Mouse (Mus musculus) lung, postnatal 36 days (tissue): ENCODE data around the gene Lrmda.

Source experiments
- DNase-seq: peaks from one replicate; pipeline ENCODE4 v3.0.0; 2022; ENCODE audit warnings: mixed read lengths

Lrmda gene

DNA sequence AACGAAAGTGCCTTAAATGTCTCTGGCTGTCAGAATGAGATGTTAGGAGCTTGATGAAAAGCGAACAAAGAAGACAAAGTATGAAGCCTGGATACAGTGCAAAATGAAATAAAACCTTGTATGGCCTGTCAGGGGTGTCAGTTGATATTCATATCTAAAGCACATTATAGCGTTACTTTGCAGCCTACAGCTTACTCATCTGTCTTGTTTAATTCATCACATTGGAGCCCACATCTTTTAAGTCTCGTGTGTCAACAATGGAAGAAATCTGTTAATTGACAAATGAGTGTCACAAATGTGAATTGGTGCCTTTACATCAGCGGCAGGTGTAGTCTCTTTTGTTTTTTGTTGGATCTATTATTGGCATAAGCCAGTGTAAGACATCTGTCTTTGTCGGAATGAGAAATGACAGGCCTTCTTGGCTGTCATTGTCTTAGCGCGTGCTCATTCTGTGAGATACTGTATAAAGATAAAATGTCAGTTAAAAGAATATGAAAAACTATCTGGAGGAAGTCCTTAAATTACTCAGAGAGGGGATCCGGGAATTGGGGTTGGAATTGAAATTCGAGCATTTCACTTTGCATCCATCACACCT lies 26.8 kb downstream of the Lrmda start:
- no peak for DNase-seq

DNA sequence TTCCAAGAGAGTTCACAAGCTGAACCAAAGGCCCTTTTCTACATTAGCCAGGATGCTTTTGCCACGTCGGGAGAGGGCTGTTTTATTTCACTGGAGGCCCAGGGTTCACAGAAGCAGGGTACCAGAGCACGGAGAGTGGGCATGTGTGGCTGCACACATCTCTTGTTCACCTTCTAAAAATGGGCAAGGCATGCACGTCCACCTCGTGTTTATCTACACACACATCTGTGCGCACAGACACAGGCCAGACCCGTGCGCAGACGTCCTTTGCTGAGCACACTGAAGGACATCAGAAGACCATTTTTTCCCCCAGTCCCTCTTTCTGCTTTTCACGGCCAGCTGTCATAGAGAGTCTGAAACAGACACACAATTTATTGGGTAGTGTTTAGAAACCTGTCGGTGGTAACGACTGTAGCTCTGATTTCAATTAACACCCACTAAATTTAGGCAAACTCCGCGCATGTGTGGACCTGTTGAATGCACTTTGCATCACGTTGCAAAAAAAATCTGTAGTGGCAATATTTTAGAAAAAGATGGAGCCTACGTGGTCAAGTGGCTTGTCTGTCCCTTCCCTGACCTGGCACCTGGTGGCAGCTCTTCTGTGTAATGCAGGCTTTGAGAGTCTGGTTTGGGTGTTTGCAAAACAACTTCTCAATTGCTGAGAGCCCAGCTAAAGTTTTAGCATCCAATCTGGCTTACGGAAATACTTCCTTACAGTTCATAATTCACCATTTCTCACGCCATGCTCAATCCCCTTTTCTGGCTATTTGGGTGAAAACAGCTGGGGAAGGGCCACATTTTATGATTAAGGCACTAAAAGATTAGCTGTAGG lies 28.8 kb downstream of the Lrmda start:
- DNase-seq, result no peak

DNA sequence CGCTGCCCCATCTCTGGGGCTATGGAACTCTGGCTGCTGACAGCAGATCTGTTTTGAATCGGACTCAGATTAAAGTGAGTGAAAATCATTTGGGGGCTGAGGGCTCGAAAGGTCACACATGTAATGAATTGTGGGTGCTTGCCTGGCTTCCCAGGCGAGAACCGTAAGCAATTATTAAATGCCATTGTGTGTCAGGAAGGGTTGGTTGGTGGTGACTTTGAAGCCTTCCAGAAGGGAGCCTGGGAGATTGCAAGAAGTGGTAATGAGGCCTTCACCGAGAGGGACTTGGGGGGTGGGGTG lies 29.3 kb downstream of the Lrmda start:
- DNase-seq, result no peak

DNA sequence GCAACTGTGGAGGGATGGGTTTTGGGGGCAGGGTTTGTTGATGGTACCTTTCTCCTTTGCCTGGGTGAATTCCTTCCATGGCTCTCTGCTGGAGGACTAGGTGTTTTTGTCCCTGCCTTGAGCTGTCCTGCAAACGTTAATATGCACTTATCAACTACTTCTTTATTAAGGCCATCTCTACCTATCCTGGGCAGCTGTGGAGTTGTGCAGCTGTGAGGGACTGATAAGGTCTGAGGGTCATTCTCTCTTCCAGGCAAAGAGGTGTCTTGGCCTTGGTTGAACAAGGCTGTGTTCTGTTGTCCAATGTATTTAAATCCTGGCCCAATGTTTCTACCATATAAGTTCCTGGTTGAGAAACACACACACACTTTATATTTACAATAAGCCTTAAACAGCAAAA lies 29.8 kb downstream of the Lrmda start:
- DNase-seq, result no peak

DNA sequence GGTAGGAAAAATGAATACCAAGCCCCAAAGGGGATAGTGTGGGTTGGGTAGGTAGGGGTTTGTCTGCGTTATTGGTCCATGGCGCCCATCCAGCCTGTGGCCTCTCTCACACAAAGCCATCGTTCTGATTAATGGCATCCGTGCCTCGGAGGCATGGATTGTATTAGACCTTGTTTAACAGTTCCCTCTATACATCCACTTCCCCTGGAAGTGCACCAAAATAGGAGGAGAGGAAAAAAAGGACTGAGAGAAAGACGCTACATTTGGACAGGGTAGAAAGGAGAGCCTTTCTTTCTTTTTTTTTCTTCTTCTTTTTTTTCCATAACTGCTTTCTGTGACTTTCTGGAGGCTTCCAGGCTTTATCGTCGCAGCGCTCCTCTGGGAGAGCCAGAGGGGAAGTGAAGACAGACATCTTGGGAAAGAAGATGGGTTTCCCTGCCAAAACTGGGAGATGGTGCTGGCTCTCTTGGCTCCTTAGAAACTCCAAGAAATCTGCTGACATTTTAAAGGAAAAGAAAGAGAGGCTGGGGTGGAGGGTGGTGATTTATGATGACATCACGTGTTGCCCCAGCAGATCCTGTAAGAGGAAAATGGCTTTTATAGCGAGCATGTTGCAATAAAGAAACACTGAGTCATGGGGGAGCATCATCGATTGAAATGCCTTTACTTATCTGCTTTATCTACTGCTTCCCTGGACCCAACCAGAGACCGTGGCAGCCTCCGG lies 32.6 kb downstream of the Lrmda start:
- peak; percentile 28 for DNase-seq

DNA sequence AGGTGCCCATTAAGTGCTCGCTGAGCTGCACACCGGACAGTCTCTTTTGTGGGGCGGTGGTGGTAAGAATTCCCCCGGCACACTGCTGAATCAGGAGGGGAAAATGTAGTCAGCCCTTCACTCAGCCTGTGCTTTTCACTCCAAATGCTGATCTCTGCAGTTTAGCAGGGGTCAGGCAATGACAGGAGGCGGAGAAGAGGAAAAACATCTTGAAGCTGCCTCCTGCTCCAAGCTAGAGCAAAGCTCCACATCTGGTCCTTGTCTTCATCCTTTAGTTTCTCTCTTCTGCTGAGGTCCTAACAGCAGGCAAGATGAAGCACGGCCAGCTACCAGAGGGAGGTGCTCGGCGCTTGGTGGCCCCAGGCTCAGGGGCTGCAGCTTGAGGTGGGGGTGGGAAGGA lies 36.1 kb downstream of the Lrmda start:
- peak; percentile 41 for DNase-seq

DNA sequence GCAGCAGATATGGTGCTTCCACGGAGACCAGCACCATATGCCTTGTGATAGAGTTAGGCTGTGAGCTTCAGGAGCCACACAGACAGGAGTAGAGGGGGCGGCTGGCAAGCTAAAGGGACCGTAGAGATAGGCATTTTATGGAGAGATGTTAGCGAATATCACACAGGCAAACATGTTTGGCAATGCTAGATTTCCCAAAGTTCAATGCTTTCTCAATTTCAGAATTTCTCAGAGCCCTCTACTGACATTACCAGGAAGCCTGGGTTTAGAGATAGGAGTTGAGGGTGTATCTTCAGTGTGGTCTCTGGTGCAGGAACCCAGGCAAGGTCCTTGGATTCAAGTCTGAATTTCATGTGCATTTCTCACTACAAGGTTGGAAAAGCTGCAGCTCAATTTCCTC lies 36.7 kb downstream of the Lrmda start:
- DNase-seq, result no peak

DNA sequence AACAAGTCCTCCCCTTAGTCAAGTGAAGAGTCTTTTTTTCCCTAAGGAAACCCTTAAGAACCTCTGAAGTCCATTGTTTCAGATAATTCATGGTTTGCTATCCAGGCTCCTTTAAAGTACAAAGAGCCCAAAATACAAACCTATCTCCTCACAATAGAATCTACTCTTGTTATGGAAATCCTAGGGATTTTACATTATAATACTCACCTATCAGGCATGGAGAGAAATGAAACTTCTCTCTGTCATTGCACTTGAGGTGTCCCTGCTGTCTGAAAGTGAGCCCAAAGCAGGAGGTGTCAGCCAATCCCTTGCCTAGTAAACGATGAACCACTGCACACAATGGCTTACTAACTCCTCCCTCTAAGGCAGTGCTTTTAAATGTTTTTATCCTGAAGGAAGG lies 39.2 kb downstream of the Lrmda start:
- no peak for DNase-seq

DNA sequence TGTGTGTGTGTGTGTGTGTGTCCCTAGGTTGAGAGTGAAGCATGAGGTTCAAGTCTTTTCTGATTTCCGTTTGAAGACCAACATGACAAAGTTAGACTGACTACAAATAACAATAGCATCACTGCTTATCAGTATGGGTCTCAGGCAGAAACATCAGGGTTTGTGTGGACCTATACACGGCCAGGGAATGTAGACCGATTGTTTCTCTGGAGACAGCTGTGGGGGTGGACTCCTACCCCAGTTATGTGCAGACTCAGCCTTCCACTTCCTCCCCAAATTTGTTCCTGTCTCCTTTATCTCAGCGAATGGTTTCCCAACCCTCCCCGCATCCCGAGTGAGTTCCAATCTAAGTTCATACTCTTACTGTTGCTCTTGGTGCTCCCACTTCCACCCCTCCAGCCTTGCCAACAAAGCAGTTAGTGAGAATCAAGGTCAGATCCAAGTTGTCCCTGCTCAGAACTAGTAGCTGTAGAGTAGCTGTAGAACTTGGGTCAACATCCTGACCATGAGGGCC lies 39.9 kb downstream of the Lrmda start:
- DNase-seq, result no peak

DNA sequence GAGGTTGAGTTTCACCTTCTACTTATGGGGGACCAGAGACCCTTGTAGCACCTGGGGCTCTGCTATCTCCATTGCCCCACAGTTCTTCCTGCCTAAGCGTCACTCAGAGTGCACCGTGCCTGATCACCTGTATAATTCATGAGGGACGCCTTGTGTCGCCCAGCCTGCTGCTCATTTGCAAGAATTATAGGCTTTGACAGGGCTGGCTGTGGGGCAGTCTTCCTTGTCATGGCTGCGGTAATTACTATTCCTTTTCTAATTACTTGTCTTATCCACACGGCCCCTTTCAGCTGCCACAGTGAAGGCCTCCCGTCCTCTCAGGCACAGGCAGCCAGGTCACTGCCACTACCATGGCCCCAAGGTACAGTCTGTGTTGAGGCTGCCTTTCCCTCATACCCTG lies 41.3 kb downstream of the Lrmda start:
- no peak for DNase-seq

DNA sequence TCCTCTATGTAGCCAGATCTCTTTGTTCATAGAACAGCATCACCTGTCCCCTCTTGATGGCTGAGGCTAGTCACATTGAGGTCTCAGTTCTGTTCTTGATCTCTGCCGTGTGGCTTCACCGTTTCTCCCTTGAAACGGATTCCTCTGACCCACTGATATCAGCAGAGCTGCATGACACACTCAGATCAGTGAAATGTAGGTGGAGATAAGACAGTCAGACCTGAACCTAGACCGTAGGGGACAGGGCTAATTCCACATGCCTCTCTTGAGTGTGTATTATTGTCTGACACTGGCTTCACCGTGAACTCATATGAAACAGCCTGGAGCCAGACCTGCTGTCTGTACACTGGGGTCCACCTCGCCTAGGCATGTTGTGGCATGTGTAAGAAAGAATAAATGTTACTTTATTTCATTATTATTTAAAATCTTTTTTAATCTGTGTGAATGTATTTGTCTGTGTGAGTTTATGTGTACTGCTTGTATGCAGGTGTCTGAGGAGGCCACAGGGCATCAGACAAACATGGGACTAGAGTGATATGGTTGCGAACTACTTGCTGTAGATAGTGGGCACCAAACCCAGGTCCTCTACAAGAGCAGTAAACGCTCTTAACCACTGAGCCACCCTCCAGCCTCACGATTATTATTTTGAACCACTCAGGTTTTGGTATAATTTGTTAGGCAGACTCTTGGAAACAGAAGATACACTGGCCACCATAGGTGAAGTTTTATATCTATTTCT lies 42.8 kb downstream of the Lrmda start:
- no peak for DNase-seq

DNA sequence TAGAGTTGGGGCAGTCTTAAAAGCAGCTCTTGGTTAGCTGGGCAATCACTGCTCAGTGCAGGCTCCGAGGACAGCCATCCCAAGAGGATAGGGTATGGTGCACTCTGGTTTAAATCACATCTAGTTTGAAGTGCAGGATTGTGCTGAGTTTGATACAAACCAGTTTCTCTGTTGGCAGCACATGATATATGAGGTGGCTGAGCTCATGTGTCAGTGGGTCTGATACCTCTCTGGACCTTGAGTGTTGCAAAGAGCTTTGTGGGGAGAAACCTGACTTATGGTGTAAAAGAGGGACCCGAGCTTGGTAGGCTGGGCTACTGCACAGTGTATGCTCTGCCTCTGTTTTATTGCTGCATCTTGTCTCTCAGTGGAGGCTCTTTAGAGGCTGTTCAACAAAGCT lies 49.7 kb downstream of the Lrmda start:
- no peak for DNase-seq

DNA sequence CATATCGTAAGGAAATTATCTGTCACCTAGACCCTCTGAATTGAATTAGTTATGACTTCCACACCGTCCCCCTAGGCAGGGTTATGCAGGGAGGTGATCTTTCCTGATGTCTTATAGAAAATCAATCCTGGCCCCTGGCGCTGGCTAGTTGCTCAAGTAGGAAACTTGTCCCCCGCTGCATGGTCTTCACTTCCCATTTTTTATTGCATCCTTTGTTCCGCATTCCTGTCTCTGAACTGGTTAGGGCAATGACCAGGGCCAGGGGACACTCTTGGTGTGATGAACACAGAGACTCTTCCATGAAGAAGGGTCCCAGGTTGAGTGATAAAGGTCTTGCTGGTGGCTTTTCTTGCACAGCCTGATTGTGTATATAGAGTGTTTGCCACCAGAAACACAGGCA lies 53.9 kb downstream of the Lrmda start:
- no peak for DNase-seq

DNA sequence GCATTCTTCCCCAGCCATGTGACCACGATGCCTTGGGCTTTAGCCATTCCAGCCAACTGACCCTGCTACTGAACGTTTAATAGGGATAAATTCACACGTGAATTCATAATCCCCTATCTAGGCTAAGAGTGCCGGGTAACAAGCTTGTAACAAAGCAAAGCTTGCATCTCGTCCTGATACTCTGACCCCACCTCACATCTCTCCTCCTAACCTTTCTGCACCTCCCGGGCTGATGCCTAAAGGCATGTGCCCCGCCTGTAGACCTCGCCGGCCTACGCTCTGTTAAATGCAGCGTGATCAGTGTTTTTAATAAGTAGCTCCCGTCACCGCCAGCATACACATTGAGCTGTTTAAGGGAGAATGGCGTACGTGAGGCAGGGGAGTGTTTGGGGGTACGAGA lies 54.7 kb downstream of the Lrmda start:
- DNase-seq, result no peak

DNA sequence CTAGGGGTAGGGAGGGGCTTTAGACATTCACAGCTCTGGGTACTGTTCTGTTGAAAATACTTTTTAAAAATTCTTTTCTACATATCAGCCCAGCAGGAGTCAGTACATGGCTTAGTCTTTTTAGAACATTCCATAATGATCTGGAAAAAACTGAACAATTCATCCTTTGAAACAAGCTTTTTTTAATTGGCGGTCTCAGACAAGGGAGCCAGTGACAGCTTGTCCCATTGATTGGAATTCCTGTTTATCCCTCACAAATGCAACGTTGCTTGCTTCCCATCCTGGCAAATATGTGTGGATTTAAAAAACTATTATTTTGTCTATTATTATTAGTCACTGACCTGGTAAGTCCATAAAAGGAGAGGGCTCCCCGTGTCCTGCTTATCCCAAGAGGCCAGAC lies 64.4 kb downstream of the Lrmda start:
- DNase-seq, result no peak

DNA sequence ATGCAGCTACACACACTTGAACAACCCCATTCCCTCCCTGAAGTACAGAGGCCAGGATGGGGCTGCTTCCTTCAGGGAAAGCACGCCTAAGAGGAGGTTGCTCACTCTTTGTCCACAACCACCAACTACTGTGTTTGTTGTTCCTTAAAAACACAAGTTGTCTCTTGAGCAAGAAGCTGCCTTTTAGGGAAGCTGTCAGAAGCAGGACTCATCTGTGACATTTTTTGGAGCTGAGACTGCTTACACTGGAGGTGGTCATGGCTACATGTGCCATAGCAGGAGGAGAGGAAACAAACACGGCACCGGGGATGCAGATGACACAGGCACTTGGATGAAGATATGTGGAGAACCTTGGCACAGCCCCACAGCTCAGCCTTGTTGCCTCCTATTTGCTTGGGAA lies 65.9 kb downstream of the Lrmda start:
- DNase-seq, result no peak

DNA sequence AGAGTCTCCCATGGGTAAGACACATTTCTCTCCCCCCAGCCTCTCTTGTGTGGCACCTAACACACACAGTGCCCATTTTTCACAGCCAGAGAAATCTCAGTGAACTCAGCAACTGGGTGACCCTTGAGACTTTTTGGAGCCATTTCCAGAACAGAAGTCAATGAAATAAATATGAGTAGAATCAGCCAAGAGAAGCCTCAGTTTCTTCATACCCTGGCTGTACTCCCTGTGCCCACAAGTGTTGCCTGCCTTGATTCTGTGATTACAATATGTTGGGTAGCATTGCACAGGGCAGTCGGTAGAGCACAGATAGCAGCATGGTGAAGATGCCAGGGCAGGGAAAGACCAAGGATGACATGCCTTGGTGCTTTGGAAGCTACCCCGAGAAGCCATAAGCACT lies 69.1 kb downstream of the Lrmda start:
- no peak for DNase-seq

DNA sequence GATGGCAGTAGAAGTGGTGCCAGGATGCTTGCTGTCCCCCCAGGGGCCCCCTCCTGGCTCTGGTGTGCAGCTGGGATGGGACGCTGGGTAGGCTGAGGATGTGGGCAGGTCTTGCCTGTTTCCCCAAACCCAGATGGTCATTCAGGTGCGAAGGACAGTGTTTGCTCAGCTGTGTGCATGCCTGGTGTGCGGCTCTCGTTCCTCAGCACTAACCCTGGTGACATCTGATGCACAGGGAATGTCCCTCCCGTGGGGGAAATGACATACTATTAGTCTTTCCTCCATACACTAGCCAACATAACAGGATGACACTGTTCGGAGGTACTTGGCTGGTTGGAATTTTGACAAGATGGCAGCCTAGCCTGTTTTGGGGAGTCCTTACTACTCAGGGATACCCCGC lies 69.8 kb downstream of the Lrmda start:
- no peak for DNase-seq

DNA sequence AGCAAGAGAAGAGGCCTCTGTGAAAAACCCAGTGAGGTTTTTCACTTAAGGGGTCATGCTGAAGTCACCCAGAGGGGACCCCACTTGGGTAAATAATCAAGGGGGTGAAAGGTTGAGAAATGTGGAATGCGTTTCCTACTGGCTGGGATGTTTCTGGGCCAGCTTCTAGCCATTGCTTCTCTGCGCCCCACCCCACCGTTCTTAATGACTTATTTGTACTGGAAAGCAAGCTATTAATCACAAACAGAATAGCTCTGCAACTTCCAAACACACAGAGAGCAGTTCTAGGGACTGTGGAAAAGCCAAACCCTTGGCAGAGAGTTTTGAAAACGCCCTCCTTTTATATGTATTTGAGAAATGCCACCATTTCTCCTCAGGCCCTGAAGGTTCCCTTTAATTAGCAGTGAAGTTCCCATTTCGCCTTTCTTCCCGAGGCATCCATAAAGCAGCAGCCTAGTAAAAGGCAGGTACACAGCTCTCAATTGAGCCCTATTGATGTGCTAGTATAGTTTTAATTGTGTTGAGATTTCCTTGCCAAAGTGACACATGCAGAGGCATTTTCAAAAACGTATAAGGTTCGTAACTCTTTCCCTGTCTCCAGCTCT lies 70.5 kb downstream of the Lrmda start:
- DNase-seq, result peak; percentile 78

DNA sequence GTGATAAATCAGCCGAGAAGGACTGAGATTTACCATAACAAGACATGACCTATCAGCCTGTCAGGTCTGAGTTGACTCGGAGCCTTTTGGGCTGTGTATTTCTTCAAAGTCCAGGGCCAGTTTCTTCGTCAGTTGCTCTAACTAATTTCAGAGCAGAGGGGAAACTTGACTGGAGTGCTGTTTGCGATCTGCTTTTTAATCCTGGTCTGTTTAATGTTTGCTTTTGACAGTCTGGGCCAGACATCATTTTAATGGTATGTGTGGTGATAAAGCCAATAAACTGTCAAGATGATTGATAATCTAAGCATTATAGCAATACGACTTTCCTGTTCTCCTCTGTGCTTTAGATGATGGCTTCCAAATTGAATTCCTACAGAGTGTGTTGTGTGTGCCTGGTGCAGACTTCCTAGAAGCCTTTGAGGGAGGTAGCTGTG lies 71.3 kb downstream of the Lrmda start:
- DNase-seq, result no peak

DNA sequence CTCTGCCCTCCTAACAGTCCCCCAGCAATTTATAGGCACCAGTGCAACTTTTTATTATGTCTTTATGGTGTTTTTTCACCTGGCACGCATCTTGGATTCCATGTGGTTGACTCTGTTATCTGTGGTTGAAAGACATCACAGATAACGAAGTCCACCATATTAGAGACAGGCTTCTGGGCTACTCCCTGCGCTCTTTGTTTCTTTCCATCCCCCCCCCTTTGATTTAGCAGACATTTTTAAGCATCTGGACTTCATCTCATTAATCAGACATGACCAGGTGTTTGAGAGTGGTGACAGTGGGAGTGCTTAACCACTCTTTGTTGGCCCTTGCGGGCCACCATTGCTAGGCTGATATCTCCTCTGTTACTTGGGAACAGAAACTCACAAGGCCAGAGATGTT lies 71.8 kb downstream of the Lrmda start:
- DNase-seq, result no peak

DNA sequence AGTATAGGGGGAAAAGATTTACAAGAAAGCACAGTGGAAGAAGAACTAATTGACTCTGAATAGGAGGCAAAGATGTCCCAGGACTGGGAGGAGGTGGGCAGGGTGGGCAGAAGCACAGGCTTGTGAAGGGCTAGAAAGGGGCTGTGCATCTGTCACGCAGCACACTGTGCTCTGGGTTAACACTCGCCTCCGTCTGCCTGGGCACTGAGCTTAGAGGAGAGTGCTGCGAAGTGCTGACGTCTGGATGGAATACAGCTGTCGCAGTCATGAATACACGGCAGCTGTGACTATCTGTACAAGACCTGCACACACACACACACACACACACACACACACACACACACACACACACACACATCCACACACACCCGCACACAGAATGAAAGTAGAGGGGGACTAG lies 73.6 kb downstream of the Lrmda start:
- peak; percentile 28 for DNase-seq
